8 mouse cellular contexts compared by ENCODE assay signal in genomic region chr12:69295651-69296050, GRCm38 (mm10). TPM values are rescaled to one million over a fixed set of nuclear protein-coding genes. Genes with fewer than 3 reads are reported as not detected.
DNase-seq lines count a peak whose midpoint lies in the region; ATAC-seq and TF ChIP-seq lines count a peak whose summit lies in the region.

No protein-coding gene starts in this region.

- no peaks in the 10 kb centered on the region; the same call in 1 of the 2 replicates for H3K36me3 ChIP-seq in liver, embryonic 11.5 days (ENCODE audit: control insufficient read depth, insufficient read depth, low read length)
- peaks cover 7% of the 10 kb centered on the region; the same call in 1 of the 2 replicates for H3K36me3 ChIP-seq in heart, embryonic 15.5 days
- peaks cover 10% of the 10 kb centered on the region for H3K36me3 ChIP-seq in midbrain, embryonic 12.5 days
- no peaks in the 10 kb centered on the region for H3K36me3 ChIP-seq in kidney, adult 2 months (ENCODE audit: control insufficient read depth, insufficient read depth, low read length)

- TF ChIP-seq POLR2A in kidney, adult 2 months (IDR thresholded peaks at IDR 0.05; ENCODE audit: low read depth, low read length): no peak

- ATAC-seq in liver, embryonic 11.5 days (replicated peaks; ENCODE audit: low FRiP score): no peak
- ATAC-seq in heart, embryonic 15.5 days (replicated peaks; ENCODE audit: insufficient number of reproducible peaks, insufficient read depth, low FRiP score, low read depth): no peak
- no peak for ATAC-seq in midbrain, embryonic 12.5 days (ENCODE audit: low FRiP score, low read depth)

- TF ChIP-seq CTCF in kidney, adult 2 months (conservative IDR thresholded peaks at IDR 0.05; ENCODE audit: insufficient read depth, insufficient read length, low read depth, low read length): no peak

- intact Hi-C loops in left cerebral cortex, postnatal 10 days (cut with DNase I): loop anchor here (5.0 kb wide), 2 partner anchors 83 to 98 kb away; partner anchors contain the start of genes Dnaaf2 and Gm49383

- peak overlapping the region; percentile 31; the same call in 1 of the 2 replicates for H3K9ac ChIP-seq in liver, embryonic 11.5 days (ENCODE audit: low read depth, low read length)
- H3K9ac ChIP-seq in heart, embryonic 15.5 days: no peak overlapping the region
- no peak overlapping the region; the same call in 1 of the 2 replicates for H3K9ac ChIP-seq in midbrain, embryonic 12.5 days (replicated peaks)

- peak overlapping the region; percentile 75; the same call in 1 of the 2 replicates for H3K4me3 ChIP-seq in liver, embryonic 11.5 days (ENCODE audit: low read depth, low read length)
- H3K4me3 ChIP-seq in heart, embryonic 15.5 days: peak overlapping the region; percentile 84
- peak overlapping the region; percentile 97 for H3K4me3 ChIP-seq in midbrain, embryonic 12.5 days
- no peak overlapping the region for H3K4me3 ChIP-seq in kidney, adult 2 months (ENCODE audit: insufficient read depth, low read depth, low read length)

- peaks cover 31% of the 10 kb centered on the region for H3K4me1 ChIP-seq in liver, embryonic 11.5 days (replicated peaks; ENCODE audit: control insufficient read depth, insufficient read depth, low read length)
- peaks cover 20% of the 10 kb centered on the region for H3K4me1 ChIP-seq in heart, embryonic 15.5 days (replicated peaks)
- peaks cover 20% of the 10 kb centered on the region for H3K4me1 ChIP-seq in midbrain, embryonic 12.5 days
- H3K4me1 ChIP-seq in kidney, adult 2 months (ENCODE audit: control insufficient read depth, insufficient read depth, low read length): peaks cover 10% of the 10 kb centered on the region

- no peak for DNase-seq in liver, embryonic 11.5 days (ENCODE audit: low spot score)
- no peak for DNase-seq in liver
- DNase-seq in cerebellum, adult 9-10 months: peak; percentile 43
- DNase-seq in left cerebral cortex, postnatal 10 days (ENCODE audit: extremely low spot score in 1 of 2, low spot score in 2 of 2): no peak
- no peak for DNase-seq in kidney, adult 11 months
- DNase-seq in kidney, adult 2 months: no peak

- peak overlapping the region; percentile 85; the same call in 1 of the 2 replicates for H3K27ac ChIP-seq in liver, embryonic 11.5 days (ENCODE audit: low read depth, low read length)
- H3K27ac ChIP-seq in heart, embryonic 15.5 days: peak overlapping the region; percentile 93
- no peak overlapping the region for H3K27ac ChIP-seq in midbrain, embryonic 12.5 days (replicated peaks)
- H3K27ac ChIP-seq in kidney, adult 2 months (ENCODE audit: insufficient read depth, low read depth, low read length): no peak overlapping the region

- 73% methylated on average over 4 of the region's 4 CpGs for WGBS in liver, embryonic 11.5 days
- WGBS in heart, embryonic 15.5 days: 84% methylated on average over 4 of the region's 4 CpGs
- WGBS in midbrain, embryonic 12.5 days: 81% methylated on average over 4 of the region's 4 CpGs
- WGBS in kidney, adult 2 months: 57% methylated on average over 4 of the region's 4 CpGs

- H3K27me3 ChIP-seq in liver, embryonic 11.5 days (replicated peaks; ENCODE audit: control insufficient read depth, insufficient read depth, low read length): no peaks in the 10 kb centered on the region
- H3K27me3 ChIP-seq in heart, embryonic 15.5 days: no peaks in the 10 kb centered on the region
- H3K27me3 ChIP-seq in midbrain, embryonic 12.5 days: no peaks in the 10 kb centered on the region
- no peaks in the 10 kb centered on the region for H3K27me3 ChIP-seq in kidney, adult 2 months (replicated peaks; ENCODE audit: control insufficient read depth, insufficient read depth, low read length)

- peak overlapping the region; percentile 63 for H3K4me2 ChIP-seq in liver, embryonic 11.5 days
- peak overlapping the region; percentile 75 for H3K4me2 ChIP-seq in heart, embryonic 15.5 days
- peak overlapping the region; percentile 69 for H3K4me2 ChIP-seq in midbrain, embryonic 12.5 days (replicated peaks)

- no peaks in the 10 kb centered on the region for H3K9me3 ChIP-seq in liver, embryonic 11.5 days (ENCODE audit: control insufficient read depth, low read length)
- H3K9me3 ChIP-seq in heart, embryonic 15.5 days (replicated peaks): no peaks in the 10 kb centered on the region
- H3K9me3 ChIP-seq in midbrain, embryonic 12.5 days: no peaks in the 10 kb centered on the region

RNA-seq across cellular contexts. Expression of gene Klhdc2, which starts 0.8 kb away (rescaled TPM):
- 146 and 152 TPM in 2 replicates for polyA plus RNA-seq in liver, embryonic 11.5 days (2014; fragmentation: Nextera tagmentation; extraction: Ambion mirVana)
- polyA plus RNA-seq in heart, embryonic 15.5 days (2015; fragmentation: Nextera tagmentation; extraction: Ambion mirVana): 122 and 123 TPM in 2 replicates
- 259 and 264 TPM in 2 replicates for polyA plus RNA-seq in midbrain, embryonic 12.5 days (2016; fragmentation: Nextera tagmentation; extraction: Ambion mirVana)
- total RNA-seq in left cerebral cortex, postnatal 10 days (2021): 100 to 1,000 TPM; 140 to 143 TPM
- 41.0 and 42.8 TPM in 2 replicates for polyA plus RNA-seq in kidney, adult 2 months (2012; rRNA removed)

RNA-seq across cellular contexts. Expression of gene Klhdc1, which starts 54.7 kb away (rescaled TPM):
- polyA plus RNA-seq in liver, embryonic 11.5 days (2014; fragmentation: Nextera tagmentation; extraction: Ambion mirVana): 5.7 and 5.8 TPM in 2 replicates
- 8.0 and 10.9 TPM in 2 replicates for polyA plus RNA-seq in heart, embryonic 15.5 days (2015; fragmentation: Nextera tagmentation; extraction: Ambion mirVana)
- polyA plus RNA-seq in midbrain, embryonic 12.5 days (2016; fragmentation: Nextera tagmentation; extraction: Ambion mirVana): 3.7 and 4.4 TPM in 2 replicates
- 10 to 100 TPM; 15.0 to 16.7 TPM for total RNA-seq in left cerebral cortex, postnatal 10 days (2021)
- 2.9 and 5.9 TPM in 2 replicates for polyA plus RNA-seq in kidney, adult 2 months (2012; rRNA removed)

Comparison
In these comparisons a context has a peak if more than half of its experiments do, and no peak if none do; other contexts are left out.
1. H3K27ac ChIP-seq: peak in liver, embryonic 11.5 days (single experiment) and heart, embryonic 15.5 days (single experiment); none in midbrain, embryonic 12.5 days (single experiment) and kidney, adult 2 months (single experiment).
2. Peak in every context shown above with its lines, with median percentiles within 50 percentile points of each other: H3K4me2 ChIP-seq.